In genomic region chr1:179061759-179062168, GRCm38 (mm10) we compare ENCODE assay signal across 8 mouse cellular contexts.
DNase-seq lines count a peak whose midpoint lies in the region; ATAC-seq lines count a peak whose summit lies in the region.

No protein-coding gene starts in this region.

- WGBS in intestine, embryonic 14.5 days: 13% methylated on average over 9 of the region's 9 CpGs
- 17% methylated on average over 9 of the region's 9 CpGs for WGBS in liver, embryonic 13.5 days (ENCODE audit: insufficient replicate concordance)
- WGBS in neural tube, embryonic 12.5 days: 15% methylated on average over 9 of the region's 9 CpGs

- peak overlapping the region; percentile 87 for H3K27ac ChIP-seq in intestine, embryonic 14.5 days (ENCODE audit: low read depth)
- H3K27ac ChIP-seq in liver, embryonic 13.5 days: peak overlapping the region; percentile 58
- H3K27ac ChIP-seq in neural tube, embryonic 12.5 days: no peak overlapping the region

- H3K9ac ChIP-seq in intestine, embryonic 14.5 days (ENCODE audit: low read length): no peak overlapping the region
- peak overlapping the region; percentile 5; the same call in 1 of the 2 replicates for H3K9ac ChIP-seq in liver, embryonic 13.5 days
- H3K9ac ChIP-seq in neural tube, embryonic 12.5 days: no peak overlapping the region

- H3K4me1 ChIP-seq in intestine, embryonic 14.5 days (replicated peaks; ENCODE audit: control insufficient read depth, insufficient read depth, low read length): peaks cover 54% of the 10 kb centered on the region
- H3K4me1 ChIP-seq in liver, embryonic 13.5 days (replicated peaks): peaks cover 35% of the 10 kb centered on the region
- H3K4me1 ChIP-seq in neural tube, embryonic 12.5 days: peaks cover 28% of the 10 kb centered on the region

- ATAC-seq in intestine, embryonic 14.5 days (replicated peaks; ENCODE audit: low FRiP score, low TSS enrichment, low read depth): peak; percentile 56; the same call in 1 of the 2 replicates
- peak; percentile 57 for ATAC-seq in liver, embryonic 13.5 days (ENCODE audit: low read depth)
- peak; percentile 43 for ATAC-seq in neural tube, embryonic 12.5 days (ENCODE audit: low FRiP score, low read depth)

- H3K36me3 ChIP-seq in intestine, embryonic 14.5 days (ENCODE audit: control insufficient read depth, insufficient read depth, low read length): no peaks in the 10 kb centered on the region
- no peaks in the 10 kb centered on the region for H3K36me3 ChIP-seq in liver, embryonic 13.5 days
- H3K36me3 ChIP-seq in neural tube, embryonic 12.5 days: no peaks in the 10 kb centered on the region

- H3K9me3 ChIP-seq in intestine, embryonic 14.5 days (ENCODE audit: control insufficient read depth, low read length): no peaks in the 10 kb centered on the region
- no peaks in the 10 kb centered on the region for H3K9me3 ChIP-seq in liver, embryonic 13.5 days (replicated peaks)
- no peaks in the 10 kb centered on the region for H3K9me3 ChIP-seq in neural tube, embryonic 12.5 days

- DNase-seq in gastrocnemius, postnatal 10 days: peak; percentile 55
- no peak for DNase-seq in gastrocnemius, adult 18-20 months (ENCODE audit: low spot score)
- peak; percentile 79 for DNase-seq in cerebellum, adult 9-10 months
- peak; percentile 80 for DNase-seq in forelimb bud, embryonic 11.5 days (ENCODE audit: low read depth, low spot score)
- peak; percentile 92 for DNase-seq in intestine, embryonic 14.5 days (ENCODE audit: low spot score)
- peak; percentile 27 for DNase-seq in liver, embryonic 13.5 days
- DNase-seq in layer of hippocampus, adult 18-20 months (ENCODE audit: low spot score in 2 of 2): no peak

- H3K27me3 ChIP-seq in intestine, embryonic 14.5 days (replicated peaks; ENCODE audit: control insufficient read depth, insufficient read depth, low read length): no peaks in the 10 kb centered on the region
- no peaks in the 10 kb centered on the region for H3K27me3 ChIP-seq in liver, embryonic 13.5 days
- no peaks in the 10 kb centered on the region for H3K27me3 ChIP-seq in neural tube, embryonic 12.5 days (replicated peaks)

- H3K4me3 ChIP-seq in intestine, embryonic 14.5 days (ENCODE audit: low read depth, low read length): no peak overlapping the region
- no peak overlapping the region for H3K4me3 ChIP-seq in liver, embryonic 13.5 days (replicated peaks)
- H3K4me3 ChIP-seq in neural tube, embryonic 12.5 days: no peak overlapping the region

- peak overlapping the region; percentile 1; the same call in 1 of the 2 replicates for H3K4me2 ChIP-seq in intestine, embryonic 14.5 days (ENCODE audit: low read length)
- H3K4me2 ChIP-seq in liver, embryonic 13.5 days: peak overlapping the region; percentile 34
- H3K4me2 ChIP-seq in neural tube, embryonic 12.5 days (replicated peaks): peak overlapping the region; percentile 30; the same call in 1 of the 2 replicates

Comparison
In these comparisons a context has a peak if more than half of its experiments do, and no peak if none do; other contexts are left out.
1. DNase-seq: peak in gastrocnemius, postnatal 10 days (single experiment), cerebellum, adult 9-10 months (single experiment), forelimb bud, embryonic 11.5 days (single experiment), intestine, embryonic 14.5 days (single experiment) and liver, embryonic 13.5 days (single experiment); none in gastrocnemius, adult 18-20 months (single experiment) and layer of hippocampus, adult 18-20 months (0 of 2).
2. Peak in every context shown above with its lines, with median percentiles within 50 percentile points of each other: ATAC-seq and H3K4me2 ChIP-seq.